Mouse (Mus musculus) bone marrow macrophage, adult 2 months (primary cell): Measurements from ENCODE around the gene Gm4707.

ENCODE experiments used
- CTCF ChIP-seq: IDR thresholded peaks from 2 replicates; pipeline ENCODE4 v1.5.1; 2012; ENCODE audit warnings: low read depth, mild to moderate bottlenecking, low read length, moderate library complexity
- POLR2A ChIP-seq: IDR thresholded peaks from 2 replicates; pipeline ENCODE4 v1.6.1; 2012; ENCODE audit warnings: mild to moderate bottlenecking, low read depth, low read length, borderline replicate concordance

DNA sequence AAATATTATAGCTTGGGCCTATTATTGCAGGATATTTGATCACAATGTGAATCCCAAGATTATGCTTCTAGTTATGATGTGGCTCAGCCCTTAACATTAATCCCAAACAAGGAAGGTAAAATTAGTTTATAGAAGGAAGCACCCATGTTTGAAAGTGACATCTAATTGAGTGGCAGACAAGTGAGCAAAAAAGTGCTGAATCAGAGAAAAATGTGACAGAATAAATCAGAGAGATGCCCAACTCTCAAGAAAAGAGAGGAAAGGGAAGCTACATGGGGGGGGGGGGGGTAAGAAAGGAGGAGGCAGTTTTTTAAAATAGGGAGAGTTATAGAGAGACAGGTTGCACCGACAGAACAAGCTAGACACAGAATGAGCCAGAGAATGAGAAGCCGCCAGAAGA, 11.5 kb upstream of the Gm4707 start:
- TF ChIP-seq CTCF (no peak), POLR2A (no peak)
